Mouse (Mus musculus) testis, adult 2 months (tissue): ENCODE measurements around the gene Calhm2.

Experiments used
- CTCF ChIP-seq: fragments of 200-500 bp; IDR thresholded peaks from 2 replicates; pipeline ENCODE4 v1.5.1; 2012; ENCODE audit warnings: low read depth, mild to moderate bottlenecking, inconsistent platforms, low read length, moderate library complexity; ENCODE audit not compliant: control insufficient read depth, insufficient read depth, insufficient replicate concordance
- POLR2A ChIP-seq: fragments of 200-500 bp; IDR thresholded peaks from 2 replicates; pipeline ENCODE4 v1.6.1; 2012; ENCODE audit warnings: low read depth, mild to moderate bottlenecking, inconsistent platforms, low read length, moderate library complexity; ENCODE audit not compliant: control insufficient read depth

GRCm38 (mm10) chr19:47184736-47185135 is 46.6 kb upstream of the Calhm2 start:
- TF ChIP-seq CTCF (no peak), POLR2A (no peak)
